Mouse (Mus musculus) liver, embryonic 14.5 days (tissue): ENCODE measurements around the gene Hnf1a.

Source experiments
- CTCF ChIP-seq: IDR thresholded peaks from 2 replicates; pipeline ENCODE4 v1.5.1; 2016; ENCODE audit warnings: antibody characterized with exemption, low read depth, control low read depth
- EP300 ChIP-seq: IDR thresholded peaks from 2 replicates; pipeline ENCODE4 v1.6.1; 2016; ENCODE audit warnings: antibody characterized with exemption, low read depth

DNA sequence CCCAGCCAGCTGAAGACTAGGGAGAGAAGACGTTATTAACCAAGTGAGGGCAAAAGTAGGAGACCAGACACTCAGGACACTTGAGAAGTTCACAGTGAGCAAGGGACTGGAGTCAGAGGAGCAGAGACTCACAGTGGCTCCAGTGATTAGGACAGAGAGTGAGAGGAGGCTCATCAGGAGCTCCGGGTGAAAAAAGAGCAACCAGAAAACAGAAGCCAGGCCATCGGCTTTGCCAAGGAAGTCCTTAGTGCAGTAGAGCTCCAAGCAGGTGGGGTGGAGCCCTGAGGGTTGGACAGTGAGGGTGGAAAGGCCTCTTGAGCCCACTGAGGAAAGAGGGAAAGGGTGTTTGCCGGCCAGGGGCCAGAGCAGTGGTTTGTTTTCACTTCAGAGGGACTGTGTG is 47.9 kb upstream of the Hnf1a start:
- TF ChIP-seq CTCF = no peak
- TF ChIP-seq EP300 = no peak
